Mouse (Mus musculus): ENCODE data around the gene Bub1. TPM values are rescaled to one million over a fixed set of nuclear protein-coding genes. Genes with fewer than 3 reads are reported as not detected.

The Bub1 gene
- total and polyA plus RNA-seq, 3 experiments: 0.21 to 0.29 TPM; not detected in 1

GRCm38 (mm10) chr2:127751849-127752610, 79.6 kb downstream of the Bub1 start:
- Histone ChIP-seq H3K79me2 (replicated peaks; ENCODE audit: control insufficient read depth, insufficient read depth, low read length) (no peaks in the 10 kb centered on the region), H3K4me3 (no peak overlapping the region), H3K4me1 (ENCODE audit: control insufficient read depth, insufficient read depth, low read length) (no peaks in the 10 kb centered on the region), H3K27me3 (ENCODE audit: control insufficient read depth, insufficient read depth, low read length) (no peaks in the 10 kb centered on the region), H3K36me3 (ENCODE audit: control insufficient read depth, insufficient read depth, low read length) (no peaks in the 10 kb centered on the region), H3K27ac (no peak overlapping the region), H3K9ac (ENCODE audit: low read depth, low read length) (no peak overlapping the region)
- intact Hi-C loops (cut with DNase I): no loop called here
- no peak for TF ChIP-seq POLR2A (IDR thresholded peaks at IDR 0.05; ENCODE audit: insufficient read depth, low read depth, low read length)
- TF ChIP-seq EP300 (IDR thresholded peaks at IDR 0.05; ENCODE audit: insufficient read depth, low read depth, low read length): no peak
- TF ChIP-seq CTCF (IDR thresholded peaks at IDR 0.05): no peak
- no peak for DNase-seq
- WGBS: 84% methylated on average over 11 of the region's 11 CpGs

Other genes starting within 250 kb of the Bub1 start
- gene Zfp661, start 244.8 kb downstream of the Bub1 start, total RNA-seq (2021): 1 to 10 TPM; 1.7 to 2.0 TPM
- gene Zfp661, start 244.8 kb downstream of the Bub1 start, polyA plus RNA-seq (2012; rRNA removed): 1.5 and 2.4 TPM in 2 replicates
- 10 to 100 TPM; 80.3 to 89.7 TPM for gene Mrps5, start 244.6 kb downstream of the Bub1 start, total RNA-seq (2021)
- gene Mrps5, start 244.6 kb downstream of the Bub1 start, polyA plus RNA-seq (2012; rRNA removed): 58.2 and 68.4 TPM in 2 replicates
- 10 to 100 TPM in 1 of 2 experiments, 1 to 10 TPM in 1; 9.4 to 11.0 TPM for gene Mal, start 175.2 kb downstream of the Bub1 start, total RNA-seq (2021)
- 3.5 and 6.2 TPM in 2 replicates for gene Mal, start 175.2 kb downstream of the Bub1 start, polyA plus RNA-seq (2012; rRNA removed)
- gene Mall, start 101.9 kb downstream of the Bub1 start, total RNA-seq (2021): 1 to 10 TPM; 5.9 to 7.1 TPM
- gene Mall, start 101.9 kb downstream of the Bub1 start, polyA plus RNA-seq (2012; rRNA removed): 11.4 and 13.5 TPM in 2 replicates
- 1 to 10 TPM; 7.7 to 9.1 TPM for gene Nphp1, start 43.0 kb downstream of the Bub1 start, total RNA-seq (2021)
- 7.0 and 13.3 TPM in 2 replicates for gene Nphp1, start 43.0 kb downstream of the Bub1 start, polyA plus RNA-seq (2012; rRNA removed)
- gene Mtln, start 39.4 kb downstream of the Bub1 start, total RNA-seq (2021): 10 to 100 TPM; 49.6 to 56.7 TPM
- 54.0 and 56.1 TPM in 2 replicates for gene Mtln, start 39.4 kb downstream of the Bub1 start, polyA plus RNA-seq (2012; rRNA removed)
- gene Acoxl, start 7.0 kb upstream of the Bub1 start, total RNA-seq (2021): not detected
- gene Acoxl, start 7.0 kb upstream of the Bub1 start, polyA plus RNA-seq (2012; rRNA removed): 0.14 TPM in 1 of 2 replicates, not detected in the other

Data from heart, adult 2 months (tissue).